Mouse (Mus musculus) limb, embryonic 11.5 days (tissue): Measurements from ENCODE around the gene Bhlhe41. TPM values are rescaled to one million over a fixed set of nuclear protein-coding genes. Genes with fewer than 3 reads are reported as not detected.

ENCODE experiments used
- ATAC-seq: fragments of 200-750 bp; cut with Nextera tagmentation; 2 replicates; pipeline ENCODE4 v1.8.0; 2017; ENCODE audit warnings: low read depth; ENCODE audit not compliant: insufficient number of reproducible peaks, low FRiP score, low TSS enrichment
- DNase-seq: peaks from one replicate; pipeline ENCODE4 v3.0.0-alpha.2; 2015; ENCODE audit warnings: low spot score
- H3K27ac ChIP-seq: fragments of 300-500 bp; sonication (generic); replicated peaks from 2 replicates; pipeline ENCODE4 v1.5.1; 2014; ENCODE audit warnings: low read depth, mild to moderate bottlenecking, low read length
- H3K27me3 ChIP-seq: fragments of 300-500 bp; sonication (generic); 2 replicates; pipeline ENCODE4 v1.6.1; 2014; ENCODE audit warnings: mild to moderate bottlenecking, low read length, mixed read lengths; ENCODE audit not compliant: control insufficient read depth, insufficient read depth
- H3K36me3 ChIP-seq: fragments of 300-500 bp; sonication (generic); 2 replicates; pipeline ENCODE4 v1.6.1; 2014; ENCODE audit warnings: mild to moderate bottlenecking, low read length, moderate library complexity, mixed read lengths; ENCODE audit not compliant: control insufficient read depth, insufficient read depth
- H3K4me1 ChIP-seq: fragments of 300-500 bp; sonication (generic); 2 replicates; pipeline ENCODE4 v1.6.1; 2014; ENCODE audit warnings: low read length, mixed read lengths; ENCODE audit not compliant: control insufficient read depth, insufficient read depth
- H3K4me2 ChIP-seq: fragments of 300-500 bp; sonication (generic); 2 replicates; pipeline ENCODE4 v1.6.1; 2014; ENCODE audit warnings: low read depth, mild to moderate bottlenecking, moderate library complexity; ENCODE audit not compliant: severe bottlenecking
- H3K4me3 ChIP-seq: fragments of 300-500 bp; sonication (generic); 2 replicates; pipeline ENCODE4 v1.5.1; 2014; ENCODE audit warnings: low read depth, low read length
- H3K9ac ChIP-seq: fragments of 300-500 bp; sonication (generic); 2 replicates; pipeline ENCODE4 v1.6.1; 2014; ENCODE audit warnings: mild to moderate bottlenecking, low read length
- H3K9me3 ChIP-seq: fragments of 300-500 bp; sonication (generic); 2 replicates; pipeline ENCODE4 v1.6.1; 2016; ENCODE audit warnings: low read length; ENCODE audit not compliant: control insufficient read depth
- WGBS: fragments of 180-500 bp; shearing (Covaris S2); extraction: QIAGEN DNeasy Blood & Tissue Kit; methylation state at CpG from one replicate; pipeline ENCODE4 v1.1.7; 2014; 5-methylcytosine and 5-hydroxymethylcytosine counted together
- polyA plus RNA-seq: library from polyadenylated mRNA; unstranded; fragments of >200 nt; fragmentation: Nextera tagmentation; extraction: Ambion mirVana; gene quantifications from 2 replicates; pipeline ENCODE4 v1.2.1, GENCODE M21; 2014

Bhlhe41 gene
- polyA plus RNA-seq, 1 experiment from 2014 or later: 0.49 TPM

DNA sequence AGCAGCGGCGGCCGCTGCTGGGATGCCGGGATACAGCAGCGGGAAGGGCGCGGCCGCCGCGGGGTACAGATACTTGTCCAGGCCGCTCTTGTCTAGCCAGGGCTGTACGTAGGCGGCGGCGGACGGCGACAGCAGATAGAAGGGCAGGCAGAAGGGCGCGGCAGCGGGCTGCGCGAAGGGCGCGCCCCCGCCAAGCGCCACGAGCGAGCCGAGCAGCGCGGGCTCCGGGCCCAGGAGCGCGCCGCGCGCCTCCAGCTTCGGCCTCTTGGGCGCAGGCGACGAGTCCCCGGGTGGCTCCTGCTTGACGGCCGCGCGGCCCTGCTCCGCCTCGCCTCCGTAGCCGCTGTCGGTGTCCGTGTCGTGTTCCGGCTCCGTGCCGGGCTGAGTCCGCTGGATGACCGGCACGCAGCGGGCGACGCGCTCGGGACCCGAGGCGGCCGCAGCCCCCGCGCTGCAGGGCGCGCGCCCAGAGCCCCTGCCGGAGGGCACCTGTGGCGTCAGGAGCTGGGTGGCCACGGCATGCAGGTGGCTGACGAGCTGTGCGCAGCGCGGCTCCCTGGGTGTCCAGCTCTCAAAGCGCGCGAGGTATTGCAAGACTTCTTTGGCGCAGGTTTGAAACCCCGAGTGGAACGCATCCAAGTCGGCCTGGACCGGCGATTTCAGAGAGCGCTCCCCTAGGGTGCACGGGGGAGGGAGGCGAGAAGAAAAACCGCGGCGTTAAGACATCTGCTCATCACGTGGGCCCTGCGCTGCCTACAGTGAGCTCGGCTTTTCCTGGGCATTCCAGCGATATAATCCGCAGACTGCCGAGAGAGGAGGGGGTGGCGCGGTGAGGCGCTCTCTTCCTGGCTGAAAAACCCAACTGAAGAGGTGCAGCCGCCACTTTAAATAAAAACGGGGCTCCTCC, 2.0 kb downstream of the Bhlhe41 start:
- Histone ChIP-seq H3K27ac (no peak overlapping the region), H3K27me3 (peaks cover 36% of the 10 kb centered on the region), H3K36me3 (no peaks in the 10 kb centered on the region), H3K9me3 (no peaks in the 10 kb centered on the region), H3K4me1 (peaks cover 10% of the 10 kb centered on the region), H3K9ac (peak overlapping the region; percentile 55), H3K4me2 (peak overlapping the region; percentile 96), H3K4me3 (peak overlapping the region; percentile 52)
- under 1% methylated on average over 97 of the region's 105 CpGs for WGBS
- ATAC-seq (0 out of 2 replicates have a peak, but pooled peaks have one; percentile 11), DNase-seq (peak; percentile 71)

DNA sequence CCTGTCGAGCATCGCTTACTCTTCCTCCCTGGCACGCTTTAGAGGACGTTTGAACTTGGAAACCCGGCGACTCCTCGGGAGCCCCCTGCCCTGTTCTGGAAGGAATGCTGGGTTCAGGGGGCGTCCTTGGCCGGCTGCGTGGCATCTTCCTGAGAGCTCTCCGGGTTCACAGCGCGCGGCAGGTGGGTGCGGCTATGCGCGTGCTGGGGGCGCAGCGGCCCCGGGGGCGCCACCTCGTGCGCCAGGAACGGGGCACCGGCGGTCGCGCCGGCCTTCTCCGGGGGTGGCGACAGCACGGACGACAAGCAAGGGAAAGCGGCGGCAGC, 2.7 kb downstream of the Bhlhe41 start:
- DNase-seq: peak; percentile 42
- peaks cover 36% of the 10 kb centered on the region for H3K27me3 ChIP-seq
- H3K36me3 ChIP-seq: no peaks in the 10 kb centered on the region
- peak overlapping the region; percentile 55 for H3K9ac ChIP-seq
- peak overlapping the region; percentile 52 for H3K4me3 ChIP-seq
- under 1% methylated on average over 31 of the region's 35 CpGs for WGBS
- peaks cover 10% of the 10 kb centered on the region for H3K4me1 ChIP-seq
- no peak overlapping the region for H3K27ac ChIP-seq
- no peaks in the 10 kb centered on the region for H3K9me3 ChIP-seq
- H3K4me2 ChIP-seq: peak overlapping the region; percentile 96
- ATAC-seq: no peak

DNA sequence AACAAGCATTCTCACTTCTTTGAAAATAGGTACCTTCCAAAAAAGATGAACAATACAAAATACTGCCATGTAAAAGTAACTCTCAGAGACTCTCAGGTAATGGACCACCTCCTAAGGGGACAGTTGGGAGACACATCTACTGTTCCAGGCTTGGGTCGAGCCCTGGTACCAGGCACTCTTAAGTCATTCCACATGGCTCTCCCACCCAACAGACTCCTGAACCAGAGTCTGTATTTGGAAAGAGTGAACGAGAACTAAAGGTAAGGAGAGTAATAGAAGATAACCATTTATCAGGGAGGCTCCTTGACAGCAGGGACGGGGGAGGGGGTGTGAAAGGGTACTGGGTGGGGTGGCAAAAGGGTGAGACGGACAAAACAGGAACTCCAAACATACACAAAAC, 3.0 kb downstream of the Bhlhe41 start:
- peak overlapping the region; percentile 96 for H3K4me2 ChIP-seq
- DNase-seq: no peak
- whole genome bisulfite sequencing: 15% methylated on average over 4 of the region's 4 CpGs
- peaks cover 36% of the 10 kb centered on the region for H3K27me3 ChIP-seq
- H3K36me3 ChIP-seq: no peaks in the 10 kb centered on the region
- peak overlapping the region; percentile 52 for H3K4me3 ChIP-seq
- no peak for ATAC-seq
- no peak overlapping the region for H3K9ac ChIP-seq
- H3K27ac ChIP-seq: no peak overlapping the region
- H3K4me1 ChIP-seq: peaks cover 10% of the 10 kb centered on the region
- no peaks in the 10 kb centered on the region for H3K9me3 ChIP-seq

DNA sequence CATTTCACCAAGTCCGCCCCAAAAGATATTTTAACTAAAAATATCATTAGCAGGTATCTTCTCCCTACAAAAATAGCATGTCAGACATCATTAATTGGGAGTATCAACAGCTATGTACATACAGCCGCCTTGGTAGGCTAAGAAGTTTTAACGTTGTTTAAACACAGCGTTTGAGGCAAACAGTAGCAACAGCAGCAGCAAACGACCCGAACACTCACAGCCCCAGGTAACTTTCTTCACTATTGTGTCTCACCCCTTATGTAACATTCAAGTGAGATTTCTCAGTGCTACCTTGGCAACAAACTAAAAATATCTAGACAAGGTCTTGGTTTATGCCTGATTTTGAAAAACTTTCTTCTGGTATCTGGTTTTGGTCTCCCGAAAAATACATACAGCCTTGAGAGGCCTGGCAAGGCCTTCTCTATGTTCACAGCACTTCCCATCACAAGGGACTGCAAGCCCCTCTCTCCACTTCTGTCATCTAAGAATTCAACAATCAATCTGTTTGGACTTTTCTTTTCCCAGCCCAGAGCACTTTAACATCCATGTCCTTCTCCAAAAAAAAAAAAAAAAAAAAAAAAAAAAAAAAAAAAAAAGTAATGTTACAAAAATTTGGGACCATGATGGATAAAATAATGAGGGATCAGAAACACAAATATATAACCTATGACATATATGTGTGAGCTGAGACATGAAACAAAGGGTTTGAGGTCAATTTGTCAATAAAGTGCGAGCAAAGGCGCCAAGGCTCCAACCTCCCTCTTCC, 3.7 kb downstream of the Bhlhe41 start:
- no peak for ATAC-seq
- Histone ChIP-seq H3K4me2 (no peak overlapping the region), H3K9ac (no peak overlapping the region), H3K9me3 (no peaks in the 10 kb centered on the region), H3K27ac (no peak overlapping the region), H3K27me3 (peaks cover 36% of the 10 kb centered on the region), H3K36me3 (no peaks in the 10 kb centered on the region), H3K4me3 (no peak overlapping the region), H3K4me1 (peaks cover 10% of the 10 kb centered on the region)
- DNase-seq: no peak
- WGBS: 77% methylated on average over 9 of the region's 9 CpGs

DNA sequence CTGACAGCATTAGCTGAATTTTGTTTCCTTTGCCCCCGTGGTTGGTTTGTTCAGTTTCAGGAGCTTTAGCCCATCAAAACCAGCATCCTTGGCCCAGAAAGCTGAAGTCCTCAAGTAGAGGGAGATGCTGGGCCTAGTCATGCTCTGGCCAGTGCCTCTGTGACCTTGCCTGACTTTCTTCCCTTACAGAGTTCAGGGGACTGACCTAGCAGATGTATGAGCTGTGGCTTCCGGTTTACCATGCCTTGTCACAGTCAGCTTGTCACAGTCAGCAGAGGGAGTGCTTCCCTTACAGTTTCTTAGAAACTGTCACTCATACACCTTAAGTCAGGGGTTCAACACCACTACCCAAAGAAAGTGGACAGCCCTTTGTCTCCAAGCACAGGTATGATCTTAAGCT, 5.0 kb downstream of the Bhlhe41 start:
- no peak overlapping the region for H3K4me3 ChIP-seq
- DNase-seq: no peak
- no peak overlapping the region for H3K27ac ChIP-seq
- WGBS: 44% methylated on average over 2 of the region's 2 CpGs
- no peak overlapping the region for H3K4me2 ChIP-seq
- no peaks in the 10 kb centered on the region for H3K9me3 ChIP-seq
- peaks cover 17% of the 10 kb centered on the region for H3K4me1 ChIP-seq
- no peak for ATAC-seq
- H3K27me3 ChIP-seq: peaks cover 34% of the 10 kb centered on the region
- no peaks in the 10 kb centered on the region for H3K36me3 ChIP-seq
- no peak overlapping the region for H3K9ac ChIP-seq

DNA sequence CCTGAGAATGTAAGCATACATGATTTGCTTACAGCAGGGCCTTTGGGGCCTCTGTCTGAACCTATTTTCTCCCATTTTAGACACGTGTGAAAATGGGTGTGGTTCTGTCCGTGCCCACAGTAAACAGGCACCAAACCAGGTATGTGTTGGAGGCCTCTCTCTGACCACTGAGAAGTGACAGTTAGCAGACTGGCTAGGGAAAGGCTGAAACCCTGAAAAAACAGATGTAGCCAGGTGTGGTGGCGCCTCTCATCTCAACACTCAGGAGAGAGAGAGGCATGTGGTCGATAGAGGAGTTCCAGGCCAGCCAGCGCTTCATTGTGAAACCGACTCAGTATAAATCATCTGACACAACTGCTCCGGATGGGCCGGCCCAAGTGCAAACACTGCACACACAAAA, 6.9 kb downstream of the Bhlhe41 start:
- Histone ChIP-seq H3K9ac (no peak overlapping the region), H3K4me3 (no peak overlapping the region), H3K4me2 (no peak overlapping the region), H3K27me3 (peaks cover 15% of the 10 kb centered on the region), H3K27ac (no peak overlapping the region), H3K9me3 (no peaks in the 10 kb centered on the region), H3K36me3 (no peaks in the 10 kb centered on the region), H3K4me1 (peaks cover 14% of the 10 kb centered on the region)
- 59% methylated on average over 8 of the region's 8 CpGs for WGBS
- ATAC-seq (no peak), DNase-seq (no peak)

DNA sequence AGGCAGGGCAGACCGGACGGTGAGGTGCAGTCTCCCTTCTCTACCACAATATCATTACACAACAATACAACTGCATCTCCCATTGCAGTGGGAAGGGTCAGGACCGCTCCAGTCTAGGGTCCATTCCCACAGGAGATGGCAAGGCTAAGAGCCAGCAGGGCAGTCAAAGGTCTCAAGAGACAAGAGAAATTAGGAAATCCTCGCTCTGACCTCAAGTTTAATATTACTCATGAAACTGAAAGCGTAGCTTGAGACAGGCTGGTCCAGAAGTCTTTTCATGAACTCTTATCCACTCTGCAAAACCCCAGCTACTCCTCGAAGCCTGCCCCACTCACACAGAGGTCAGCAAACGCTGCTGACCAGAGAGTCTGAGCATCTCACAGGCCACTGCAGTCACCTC, 7.9 kb downstream of the Bhlhe41 start:
- no peak for DNase-seq
- Histone ChIP-seq H3K9me3 (no peaks in the 10 kb centered on the region), H3K36me3 (no peaks in the 10 kb centered on the region), H3K4me2 (no peak overlapping the region), H3K4me3 (no peak overlapping the region), H3K4me1 (peaks cover 10% of the 10 kb centered on the region), H3K9ac (no peak overlapping the region), H3K27ac (no peak overlapping the region), H3K27me3 (peaks cover 5% of the 10 kb centered on the region)
- WGBS: 92% methylated on average over 7 of the region's 7 CpGs
- ATAC-seq: no peak

DNA sequence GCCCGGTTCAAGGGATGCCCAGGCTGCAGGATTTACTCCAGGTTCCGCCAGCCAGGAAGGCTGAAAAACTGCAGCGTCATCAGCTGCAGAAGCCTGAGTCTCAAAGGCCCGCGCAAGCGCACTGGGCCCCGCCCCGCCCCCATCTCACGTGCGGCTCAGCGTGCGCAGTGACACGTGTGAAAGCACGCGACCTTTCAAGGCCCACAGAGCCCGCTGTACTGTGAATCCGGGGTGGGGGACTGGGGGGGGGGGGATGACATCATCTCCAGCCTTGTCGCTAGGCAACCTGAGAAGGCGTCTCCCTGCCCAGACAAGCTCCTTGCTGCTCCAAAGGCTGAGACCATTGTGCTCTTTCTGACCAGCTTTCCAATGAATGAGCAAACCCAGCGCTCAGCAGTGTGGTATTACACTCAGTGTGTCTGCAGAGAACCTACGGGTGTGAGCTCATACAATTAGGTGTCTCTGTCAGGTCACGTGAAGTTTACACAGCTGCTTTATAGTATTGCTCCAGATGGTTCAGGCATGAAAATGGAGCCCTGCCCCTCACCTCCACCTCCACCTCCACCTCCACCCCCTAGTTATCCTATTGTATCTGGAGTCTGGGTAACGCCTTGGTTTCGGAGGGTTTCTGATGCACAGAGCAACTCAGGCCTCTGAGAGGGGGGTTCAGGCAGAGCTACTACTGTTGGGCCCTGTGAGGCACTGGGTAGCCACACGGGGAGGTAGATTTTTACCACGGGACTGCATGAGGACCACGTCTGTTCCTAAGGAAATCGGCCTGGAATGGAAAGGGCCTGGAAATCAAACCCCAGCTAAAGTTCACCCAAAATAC, 9.4 kb downstream of the Bhlhe41 start:
- H3K9ac ChIP-seq: no peak overlapping the region

More for the DNA sequence above, 9.4 kb downstream of the Bhlhe41 start:
- Histone ChIP-seq H3K27me3 (no peaks in the 10 kb centered on the region), H3K9me3 (no peaks in the 10 kb centered on the region), H3K36me3 (no peaks in the 10 kb centered on the region), H3K4me1 (peaks cover 10% of the 10 kb centered on the region), H3K27ac (no peak overlapping the region), H3K4me2 (peak overlapping the region; percentile 41), H3K4me3 (peak overlapping the region; percentile 16)
- DNase-seq (peak; percentile 96), ATAC-seq (peak; percentile 89)
- WGBS: 8% methylated on average over 28 of the region's 28 CpGs
